Mouse (Mus musculus): Measurements from ENCODE around the gene Npvf.

Gene Npvf

DNA sequence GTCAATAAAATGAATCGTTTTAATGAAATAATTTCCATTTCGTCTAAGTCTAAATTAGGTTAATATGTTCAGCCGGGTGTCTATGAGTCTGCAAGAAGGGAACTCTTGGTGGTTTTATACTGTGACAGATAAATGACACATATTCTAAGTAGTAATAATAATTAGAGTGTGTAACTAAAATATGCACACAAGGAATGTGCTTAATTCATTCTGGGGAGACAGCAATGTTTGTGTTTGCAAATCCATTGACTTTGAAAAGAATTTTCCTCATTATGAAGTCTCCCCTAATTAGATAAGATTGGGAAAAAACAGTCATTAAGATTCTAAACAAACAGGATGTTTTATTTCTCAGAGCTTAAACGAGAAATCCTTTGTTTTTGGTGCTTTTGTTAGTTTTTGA, at the start of gene Npvf:
Npvf (minus strand) TSS at position 84 of the 400 bp plus-strand sequence.
- DNase-seq: no peak

DNA sequence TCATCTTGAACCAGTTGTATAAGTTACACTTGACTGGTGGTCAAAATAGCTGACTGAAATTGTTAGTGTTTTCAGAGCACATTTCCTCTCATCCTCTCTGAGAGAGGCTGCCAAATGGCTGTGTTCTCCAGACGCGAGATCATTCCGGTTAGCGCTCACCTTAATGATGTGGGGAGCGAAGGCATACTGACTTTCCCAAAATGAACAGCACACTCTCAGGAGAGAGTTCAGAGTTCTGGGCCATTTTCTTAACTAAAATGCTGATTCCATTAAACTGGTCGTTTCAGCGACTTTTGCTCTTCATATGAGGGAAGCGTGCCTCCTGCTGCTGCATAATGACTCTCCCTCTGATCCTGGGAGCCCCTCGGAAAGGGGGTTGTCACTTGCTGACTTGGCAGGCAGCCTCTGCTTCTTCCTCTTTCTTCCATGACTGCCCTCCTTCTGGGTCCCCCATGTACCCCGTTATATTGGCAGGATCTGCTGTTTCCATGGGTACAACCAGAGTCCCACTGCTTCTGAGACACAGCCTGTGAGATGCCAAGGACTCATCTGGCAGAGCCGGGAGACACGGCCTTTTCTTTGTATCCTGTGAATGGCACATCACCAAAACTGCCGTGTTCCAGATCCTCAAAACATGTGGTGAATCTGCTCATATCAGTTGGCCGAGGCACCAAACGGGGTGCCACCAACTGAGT, 35.0 kb upstream of the Npvf start:
- no peak for DNase-seq

DNA sequence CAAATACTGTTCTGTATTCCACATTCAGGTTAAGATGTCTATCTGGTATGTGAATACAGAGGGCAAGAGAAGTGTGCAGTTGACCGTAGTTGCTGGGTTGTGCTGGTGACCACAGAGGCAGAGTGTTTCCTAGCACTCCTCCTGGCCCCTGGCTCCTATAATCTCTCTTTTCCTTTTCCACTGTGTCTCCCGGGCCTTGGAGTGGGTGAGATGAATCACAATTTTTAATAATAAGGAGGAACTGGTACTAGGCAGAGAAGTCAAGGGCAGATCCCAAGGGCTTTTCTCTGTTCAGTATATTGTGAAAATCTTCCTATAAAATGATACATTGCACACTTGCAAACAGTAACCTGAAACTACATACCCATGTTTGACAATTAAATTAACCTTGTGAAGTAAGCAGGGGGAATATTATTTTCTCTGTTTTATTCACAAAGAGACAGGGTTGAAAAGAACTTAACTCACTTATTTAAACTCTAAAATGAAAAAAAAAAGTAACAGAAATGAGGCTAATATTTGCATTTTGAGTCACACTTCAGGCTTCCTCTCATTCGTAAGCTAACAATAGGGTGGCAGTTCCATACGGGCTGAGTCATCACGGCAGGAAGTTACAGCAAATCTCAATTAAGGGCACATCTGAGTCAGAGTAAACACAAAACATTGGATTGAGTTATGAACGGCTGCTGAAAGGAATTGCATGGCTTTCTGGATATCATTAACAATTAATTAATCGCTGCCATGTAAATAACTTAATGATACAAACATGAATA, 30.6 kb upstream of the Npvf start:
- peak; percentile 6 to 26 for DNase-seq

DNA sequence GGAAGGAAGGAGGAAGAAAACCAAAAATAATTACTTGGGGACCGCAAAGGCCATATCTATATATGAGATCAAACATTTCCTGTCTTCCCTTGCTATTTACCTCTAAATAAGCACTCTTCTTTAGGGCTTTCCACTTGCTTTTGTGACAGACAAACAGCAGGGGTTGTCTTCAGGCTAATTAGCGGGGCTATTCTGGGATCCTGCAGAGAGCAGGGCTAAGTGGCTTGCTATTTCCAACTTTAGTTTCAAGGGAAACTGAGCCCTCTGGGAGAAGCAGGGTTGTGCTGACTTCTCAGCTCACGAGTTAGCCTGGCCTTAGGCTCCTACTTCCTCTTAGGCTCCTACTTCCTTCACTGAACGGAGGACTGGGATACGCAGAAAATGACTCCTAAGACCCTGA, 27.3 kb upstream of the Npvf start:
- no peak for DNase-seq

DNA sequence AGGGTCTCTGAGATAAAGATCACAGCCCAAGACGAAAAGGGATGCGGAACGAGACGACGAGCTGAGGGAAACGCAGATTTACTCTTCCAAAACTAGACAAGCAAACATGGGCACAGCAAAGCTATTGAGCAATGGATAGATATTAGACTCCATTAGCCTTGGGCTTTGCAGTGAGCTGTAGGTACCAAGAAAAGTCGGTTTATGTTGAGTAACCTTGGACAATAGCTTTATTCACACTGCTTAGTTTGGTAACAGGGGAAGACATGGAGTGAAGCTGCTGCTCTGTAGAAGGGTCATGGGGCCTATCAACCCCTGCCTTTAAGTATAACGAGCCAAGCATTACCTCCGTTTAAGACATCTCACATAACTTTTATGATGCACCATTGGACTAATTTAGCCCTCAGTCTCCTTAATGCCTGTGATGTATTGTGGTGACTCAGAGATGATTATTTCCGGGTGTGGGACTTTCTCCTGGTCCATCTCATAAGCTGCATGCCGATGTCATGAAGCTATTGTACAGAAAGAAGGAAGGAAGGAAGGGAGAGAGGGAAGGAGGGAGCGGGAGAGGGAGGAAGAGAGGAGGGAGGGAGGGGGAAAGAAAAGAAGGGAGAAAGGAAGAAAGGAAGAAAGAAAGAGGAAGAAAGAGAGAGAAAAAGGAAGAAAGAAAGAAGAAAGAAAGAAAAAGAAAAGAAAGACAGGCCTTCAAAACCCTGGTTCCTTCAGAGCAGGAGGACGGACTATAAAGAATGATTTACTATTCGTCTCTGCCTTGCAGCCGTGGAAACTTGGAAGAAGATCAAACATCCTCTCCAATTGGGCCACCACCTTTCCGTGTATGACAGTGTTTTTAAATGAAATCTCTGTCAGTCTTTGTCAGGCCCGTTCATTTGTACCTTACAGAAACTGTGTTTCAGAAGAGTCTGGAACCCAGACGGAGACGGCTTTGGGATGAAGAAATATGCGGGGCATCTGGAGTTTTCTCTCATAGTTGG, 26.3 kb upstream of the Npvf start:
- DNase-seq: peak in 1 of 2 experiments; percentile 19

DNA sequence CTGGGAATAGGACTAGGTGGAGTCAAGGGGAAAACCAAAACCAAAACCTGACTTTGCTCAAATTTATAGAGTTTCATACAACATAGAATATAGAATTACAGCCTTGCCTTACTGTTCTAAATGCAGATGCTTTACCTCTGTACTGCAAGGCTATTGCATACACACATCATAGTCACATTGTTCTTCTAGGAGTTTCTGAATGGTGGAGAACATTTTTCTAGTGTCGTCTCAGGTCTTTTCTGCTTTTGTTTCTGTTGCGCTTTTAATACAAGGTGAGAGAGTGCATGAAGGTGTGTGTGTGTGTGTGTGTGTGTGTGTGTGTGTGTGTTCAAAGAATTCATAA, 25.2 kb upstream of the Npvf start:
- DNase-seq: no peak

DNA sequence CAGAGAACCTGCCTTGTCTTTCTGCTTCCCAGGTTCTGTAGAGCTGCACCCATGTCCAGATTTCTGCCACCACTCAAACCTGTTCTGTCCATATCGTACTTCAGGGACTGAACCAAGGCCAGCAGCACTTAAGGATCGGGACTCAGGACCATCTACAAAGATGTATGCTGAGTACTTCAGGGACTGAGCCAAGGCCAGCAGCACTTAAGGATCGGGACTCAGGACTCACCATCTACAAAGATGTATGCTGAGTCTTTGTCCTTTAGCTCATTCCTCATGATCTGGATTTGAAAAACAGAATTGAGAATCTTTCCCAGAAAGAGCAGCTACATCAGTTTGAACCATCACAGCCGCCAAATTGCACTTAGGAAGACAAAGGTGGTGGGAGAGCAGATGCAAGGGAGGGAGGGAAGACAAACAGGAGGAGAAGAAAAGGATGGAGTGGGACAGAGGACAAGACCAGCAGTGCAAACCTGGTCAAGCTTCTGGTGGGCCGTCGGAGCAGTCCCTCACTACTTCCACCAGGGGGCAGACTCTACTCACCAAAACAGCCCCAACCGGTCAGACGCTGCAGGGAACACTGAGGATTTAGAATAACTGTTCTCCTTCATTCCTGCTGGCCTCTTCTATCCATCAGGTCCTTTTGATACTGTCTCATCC, 24.7 kb upstream of the Npvf start:
- DNase-seq: peak; percentile 71 to 76

DNA sequence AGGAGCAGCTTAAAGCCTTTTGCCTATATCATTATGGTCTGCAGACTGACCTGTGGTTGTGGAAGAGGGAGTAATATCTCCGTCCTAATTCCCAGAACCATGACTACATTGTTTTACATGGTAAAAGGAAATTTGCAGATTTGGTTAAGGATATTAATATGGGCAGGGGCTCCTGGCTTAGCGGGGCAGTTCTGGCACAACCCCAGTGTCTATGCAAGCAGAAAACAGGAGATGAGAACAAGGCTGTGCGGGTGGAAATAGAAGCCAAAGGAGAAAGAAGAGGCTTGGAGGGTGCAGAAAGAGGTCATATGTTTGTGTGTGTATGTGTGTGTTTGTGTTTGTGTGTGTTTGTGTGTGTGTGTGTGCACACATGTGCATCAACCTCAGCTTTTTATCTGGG, 17.0 kb upstream of the Npvf start:
- no peak for DNase-seq

DNA sequence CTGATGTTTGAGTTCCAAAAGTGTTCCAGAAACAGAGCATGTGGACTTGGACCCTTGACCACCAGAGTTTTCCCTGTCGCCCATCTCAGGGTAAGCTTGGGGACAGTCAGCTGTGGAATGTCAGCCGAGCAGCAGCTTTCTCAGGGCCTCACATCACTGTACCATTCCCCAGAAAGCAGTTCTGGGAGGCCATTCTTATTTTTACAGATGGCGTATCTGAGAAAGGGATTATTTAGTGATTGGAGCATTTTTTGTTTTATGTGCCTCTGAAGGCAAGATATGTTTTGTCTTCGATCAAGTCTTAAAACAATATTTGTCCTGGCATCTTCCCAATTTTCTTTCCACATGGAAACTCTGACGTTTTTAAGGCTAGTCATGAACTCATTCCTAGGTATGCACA, 12.7 kb upstream of the Npvf start:
- no peak for DNase-seq

DNA sequence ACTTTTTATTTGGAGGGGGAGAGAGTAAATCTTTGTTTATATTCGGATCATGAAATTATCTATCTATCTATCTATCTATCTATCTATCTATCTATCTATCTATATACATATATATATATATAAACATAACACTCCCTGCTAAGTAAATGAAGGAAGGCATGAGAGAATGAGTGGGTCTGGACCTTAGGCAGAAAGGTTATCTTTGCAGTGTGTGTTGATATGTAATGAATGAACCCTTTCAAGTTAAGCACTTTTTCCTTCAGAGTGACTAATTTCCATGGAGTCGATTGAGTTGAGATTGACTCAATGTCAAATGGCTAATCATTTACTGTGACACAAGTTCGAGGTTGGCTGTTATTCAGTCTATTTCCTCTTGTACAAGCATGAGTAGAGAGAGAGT, 10.8 kb upstream of the Npvf start:
- DNase-seq: no peak

DNA sequence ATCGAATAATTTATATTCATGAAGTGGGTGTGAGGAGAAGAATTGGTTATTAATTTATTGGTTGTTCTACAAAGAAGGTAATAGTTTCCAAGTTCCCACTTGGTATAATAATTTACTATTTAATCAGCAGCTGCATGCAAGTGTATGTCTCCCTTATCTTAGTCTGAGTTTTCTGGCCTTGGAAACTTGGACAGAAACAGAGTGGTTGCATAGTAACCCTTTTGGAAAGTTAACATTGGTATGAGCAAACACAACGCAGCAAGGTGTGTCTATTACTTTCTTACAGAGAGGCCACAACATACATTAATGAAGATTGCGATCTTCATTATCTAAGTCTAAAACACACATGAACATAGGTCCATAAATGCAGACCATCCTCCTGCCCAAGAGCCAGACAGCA, 10.0 kb upstream of the Npvf start:
- no peak for DNase-seq

DNA sequence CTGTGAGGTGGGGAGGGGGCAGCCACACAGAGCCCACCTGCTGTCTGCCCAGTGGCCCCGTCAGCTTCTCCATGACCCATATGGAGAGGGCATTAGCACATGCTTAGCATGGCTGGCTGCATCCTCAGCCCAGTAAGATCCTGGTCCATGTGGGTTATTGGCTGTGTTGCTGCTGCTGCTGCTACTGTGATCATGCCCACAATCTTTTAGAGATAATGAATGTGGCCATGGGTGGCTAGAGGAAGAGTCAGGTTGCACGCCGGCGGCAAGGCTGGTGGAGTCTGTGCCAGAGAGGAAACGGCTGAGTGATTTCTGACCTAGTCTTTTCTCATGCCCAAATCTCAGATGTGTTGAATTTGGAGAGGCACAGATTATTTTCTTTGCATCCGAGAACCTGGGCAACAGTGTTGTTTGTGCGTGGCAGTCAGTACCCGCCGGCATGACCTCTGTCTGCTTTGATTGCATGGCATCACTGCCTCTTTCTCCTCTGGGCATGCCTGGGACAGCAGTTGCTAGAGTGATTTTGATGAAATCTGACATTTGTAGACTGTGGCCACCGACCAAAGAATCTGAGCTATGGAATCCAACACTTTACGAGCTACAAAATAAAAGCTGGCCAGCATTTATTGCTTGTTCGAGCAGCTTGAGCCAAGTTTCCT, 8.8 kb upstream of the Npvf start:
- DNase-seq: peak in 1 of 2 experiments; percentile 22

DNA sequence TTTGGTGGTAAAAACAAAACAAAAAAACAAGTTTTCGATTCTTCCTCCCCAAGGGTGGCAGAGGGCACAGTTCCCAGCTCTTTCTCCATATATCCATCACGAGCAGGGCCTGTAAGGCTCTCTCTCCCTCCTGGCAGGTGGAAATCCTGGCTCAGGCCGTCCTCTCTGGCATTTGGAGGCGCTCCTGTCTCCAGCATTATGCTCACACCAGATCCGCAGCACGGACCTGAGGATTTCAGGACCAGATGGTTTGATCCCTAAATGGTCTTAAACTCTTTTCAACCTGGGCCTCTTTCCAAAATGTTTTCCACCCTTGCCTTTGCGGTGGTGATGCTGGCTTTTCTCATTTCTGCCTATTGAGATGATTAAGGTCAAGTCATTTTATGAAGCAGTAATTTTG, 7.5 kb upstream of the Npvf start:
- DNase-seq: no peak

DNA sequence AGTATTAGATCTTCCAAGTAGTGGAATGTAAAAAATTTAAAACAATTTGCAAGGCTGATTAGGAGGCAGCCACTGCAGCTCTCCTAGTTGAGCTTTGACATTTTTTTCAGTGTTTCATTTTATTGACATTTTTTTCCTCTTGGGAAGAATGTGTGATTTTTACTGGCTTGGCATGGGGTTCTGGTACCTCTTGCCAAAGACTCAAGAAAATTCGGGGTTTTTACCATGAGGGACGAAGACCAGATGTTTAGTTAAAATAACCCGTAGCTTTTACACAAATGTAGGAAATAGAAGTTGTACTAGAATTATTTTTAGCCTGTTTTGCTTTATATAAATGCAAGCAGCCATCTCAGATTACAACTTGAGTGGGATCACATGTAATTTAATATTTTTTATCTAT, 4.2 kb upstream of the Npvf start:
- DNase-seq: no peak

DNA sequence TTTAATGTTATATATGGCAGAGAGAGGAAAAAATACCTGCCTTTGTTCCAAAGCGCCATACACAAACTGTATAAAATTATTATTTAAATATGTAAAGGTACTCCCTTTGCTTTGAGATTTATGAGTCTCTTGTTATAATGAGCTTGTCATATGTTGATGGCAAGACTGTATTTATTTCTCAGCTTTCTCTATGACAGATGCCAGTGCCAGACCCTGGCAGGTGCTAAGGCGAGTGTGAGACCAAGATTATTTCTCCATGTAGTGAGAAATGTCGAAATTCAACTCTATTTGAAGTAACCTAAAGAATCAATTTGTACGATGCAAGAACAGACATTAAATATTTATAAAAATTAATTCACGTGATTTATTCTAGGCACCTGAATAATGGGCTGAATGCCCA, 3.8 kb upstream of the Npvf start:
- no peak for DNase-seq

DNA sequence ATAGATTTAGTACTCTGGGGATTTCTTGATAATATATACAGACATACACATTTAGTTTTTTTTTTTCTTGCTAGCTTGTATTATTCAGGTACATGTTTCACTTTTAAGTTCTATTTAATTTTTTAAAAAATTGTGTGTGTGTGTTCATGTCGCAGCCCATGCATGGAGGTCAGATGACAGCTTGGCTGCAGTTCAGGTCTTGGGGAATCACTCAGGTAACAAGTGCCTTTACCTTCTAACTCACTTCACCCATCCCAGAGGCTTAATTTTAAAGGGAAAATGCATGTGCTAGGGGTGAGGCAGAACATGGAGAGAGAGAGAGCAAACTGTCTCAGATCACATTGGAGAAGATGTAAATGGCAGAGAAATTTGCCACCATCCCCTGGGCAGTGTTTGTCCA, 2.2 kb upstream of the Npvf start:
- no peak for DNase-seq

DNA sequence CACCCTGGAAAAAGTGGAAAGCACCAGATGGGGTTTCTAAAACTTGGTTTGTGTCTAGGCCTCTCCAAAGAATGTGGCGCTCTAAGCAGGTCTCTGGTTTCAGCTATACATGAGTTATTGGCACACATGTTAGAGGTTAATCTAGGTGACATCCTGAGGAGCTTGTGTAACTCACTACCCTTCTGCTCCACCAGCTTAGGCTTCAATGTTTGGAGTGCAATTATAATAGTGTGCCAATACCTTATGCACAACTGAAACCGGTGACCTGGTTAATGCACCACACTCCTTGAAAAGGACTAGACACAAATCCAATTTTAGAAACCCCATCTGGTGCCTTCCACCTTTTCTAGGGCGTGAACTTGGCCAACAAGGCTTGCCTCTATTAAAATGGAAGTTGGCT, 1.7 kb upstream of the Npvf start:
- DNase-seq: no peak

DNA sequence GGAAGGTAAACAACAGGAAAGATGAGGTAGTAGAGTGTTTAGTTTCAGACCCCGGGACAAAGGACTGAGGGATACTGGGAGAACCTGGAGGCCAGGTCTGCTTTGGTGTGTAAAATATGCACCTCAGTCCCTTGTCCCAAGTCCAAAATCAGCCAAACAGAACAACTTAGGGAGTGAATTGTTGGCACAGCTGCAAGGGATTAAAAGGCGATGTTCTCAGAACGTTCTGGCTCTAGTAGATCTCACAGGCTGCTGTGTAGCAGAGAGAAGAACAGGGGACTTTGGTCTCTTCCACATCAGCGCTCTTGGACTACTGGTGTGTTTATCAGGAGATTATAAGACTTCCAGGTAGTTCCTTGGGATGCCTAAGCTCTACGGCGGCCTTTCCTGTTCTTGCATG, 6.6 kb downstream of the Npvf start:
- DNase-seq: peak; percentile 74 to 90

DNA sequence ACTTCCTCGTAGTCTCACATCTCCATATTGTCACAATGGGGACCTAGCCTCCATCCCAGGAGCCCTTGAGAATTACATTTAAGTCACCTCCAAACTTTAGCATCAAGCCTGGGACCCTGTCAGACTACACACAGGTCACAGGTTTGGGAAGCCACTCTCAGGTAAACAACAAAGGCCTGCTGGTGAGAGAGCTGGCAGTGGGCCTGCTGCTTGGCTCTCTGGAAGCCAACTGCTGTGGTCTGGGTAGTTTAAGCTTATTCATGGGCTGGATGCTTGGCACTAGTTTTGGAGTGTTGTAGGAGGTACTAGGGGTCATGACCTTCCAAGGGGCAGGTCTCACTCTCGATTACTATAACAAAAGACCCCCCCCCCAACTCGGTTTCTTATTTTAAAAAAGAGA, 7.6 kb downstream of the Npvf start:
- DNase-seq: peak in 1 of 2 experiments; percentile 41

DNA sequence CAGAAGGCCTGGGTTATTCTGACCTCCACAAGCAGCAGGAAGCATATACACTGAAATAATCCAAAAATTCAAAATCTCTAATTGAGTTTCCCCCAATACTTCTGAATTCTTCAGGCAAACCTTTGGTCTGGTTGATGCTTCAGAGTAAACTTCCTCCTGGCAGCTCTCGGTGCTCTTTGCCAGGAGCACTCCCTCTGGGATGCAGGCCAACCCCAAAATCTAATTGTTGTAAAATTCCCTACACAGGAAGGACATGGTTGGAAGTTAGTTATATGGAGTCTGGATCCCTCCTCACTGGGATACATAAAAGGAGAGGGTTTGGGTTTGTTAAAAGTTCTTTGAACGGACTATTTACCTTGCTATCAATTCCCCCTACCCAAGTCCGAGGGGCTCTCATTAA, 9.5 kb downstream of the Npvf start:
- DNase-seq: peak in 1 of 2 experiments; percentile 31

DNA sequence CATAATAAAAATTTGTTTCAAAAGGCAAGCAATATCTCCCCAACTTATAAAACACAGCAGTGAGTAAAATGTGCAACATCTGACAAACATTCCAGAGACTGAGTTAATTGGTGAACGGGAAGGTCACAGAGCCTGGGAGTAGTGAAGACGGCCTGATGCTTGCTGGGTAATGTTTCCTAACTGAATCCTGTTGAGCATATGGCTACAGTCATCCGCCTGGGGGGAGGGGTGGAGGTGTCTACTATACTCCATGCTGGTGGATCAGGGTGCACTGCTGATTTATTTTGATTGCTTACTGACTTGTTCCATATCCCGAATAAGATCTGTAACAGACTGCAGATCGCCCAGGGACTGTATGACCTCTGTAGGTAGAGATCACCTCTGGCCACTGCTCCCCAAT, 12.3 kb downstream of the Npvf start:
- peak in 1 of 2 experiments; percentile 20 for DNase-seq

DNA sequence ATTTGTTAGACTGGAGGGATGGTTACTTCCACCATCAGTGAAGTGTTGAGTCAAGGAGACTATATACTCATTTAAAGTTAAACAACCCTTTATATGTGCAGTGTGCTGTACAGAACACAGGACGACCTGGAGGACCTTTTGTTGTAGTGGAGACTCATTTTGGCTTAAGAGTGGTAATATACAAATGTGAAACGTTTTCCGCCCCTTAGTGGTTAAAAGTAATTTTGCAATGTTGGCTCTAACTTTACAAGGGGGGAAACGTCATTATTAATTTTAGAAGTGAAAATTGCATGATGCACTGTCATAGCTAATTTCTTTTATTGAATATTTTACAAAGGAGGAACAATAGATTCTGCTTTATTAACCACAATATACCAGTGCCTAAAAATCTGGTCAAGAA, 13.9 kb downstream of the Npvf start:
- DNase-seq: no peak
